Mouse (Mus musculus): Measurements from ENCODE around the gene Faf1. TPM values are rescaled to one million over a fixed set of nuclear protein-coding genes. Genes with fewer than 3 reads are reported as not detected.
A peak's percentile ranks its signal among the peaks of the same experiment; 100 is the strongest.

The Faf1 gene
- total RNA-seq, 2 experiments from 2014 or later: 31.8 to 44.7 TPM

GRCm38 (mm10) chr4:109976273-109977147 is 300.1 kb downstream of the Faf1 start:
- no peak for ATAC-seq (replicated peaks; ENCODE audit: poor library complexity, severe bottlenecking)

- no peak for ATAC-seq (replicated peaks; ENCODE audit: poor library complexity, severe bottlenecking)
These were observed 301.0 kb downstream of the Faf1 start, which contains the start of gene Dmrta2 for GRCm38 (mm10) chr4:109977148-109978067. Dmrta2 (plus strand) TSS chr4:109978053.

GRCm38 (mm10) chr4:109978068-109978857 is 301.9 kb downstream of the Faf1 start:
- 0 out of 2 replicates have a peak, but pooled peaks have one; percentile 15 for ATAC-seq (replicated peaks; ENCODE audit: poor library complexity, severe bottlenecking)

GRCm38 (mm10) chr4:109978858-109979340 is 302.5 kb downstream of the Faf1 start:
- no peak for ATAC-seq (replicated peaks; ENCODE audit: poor library complexity, severe bottlenecking)

- ATAC-seq (replicated peaks; ENCODE audit: poor library complexity, severe bottlenecking): peak; percentile 10; the same call in 1 of the 2 replicates
These were observed 303.3 kb downstream of the Faf1 start for GRCm38 (mm10) chr4:109979461-109980320.

- no peak for ATAC-seq (replicated peaks; ENCODE audit: poor library complexity, severe bottlenecking)
These were observed 304.1 kb downstream of the Faf1 start for GRCm38 (mm10) chr4:109980321-109981082.

- ATAC-seq (replicated peaks; ENCODE audit: poor library complexity, severe bottlenecking): no peak
These were observed 304.9 kb downstream of the Faf1 start for GRCm38 (mm10) chr4:109981083-109981870.

GRCm38 (mm10) chr4:109981871-109982680 is 305.7 kb downstream of the Faf1 start:
- no peak for ATAC-seq (replicated peaks; ENCODE audit: poor library complexity, severe bottlenecking)

- ATAC-seq (replicated peaks; ENCODE audit: poor library complexity, severe bottlenecking): no peak
These were observed 306.4 kb downstream of the Faf1 start for GRCm38 (mm10) chr4:109982681-109983265.

GRCm38 (mm10) chr4:109983281-109984001 is 307.1 kb downstream of the Faf1 start:
- peak; percentile 31 for ATAC-seq (replicated peaks; ENCODE audit: poor library complexity, severe bottlenecking)

- ATAC-seq (replicated peaks; ENCODE audit: poor library complexity, severe bottlenecking): no peak
These were observed 307.6 kb downstream of the Faf1 start for GRCm38 (mm10) chr4:109984011-109984411.

GRCm38 (mm10) chr4:109984496-109985423 is 308.4 kb downstream of the Faf1 start:
- no peak for ATAC-seq (replicated peaks; ENCODE audit: poor library complexity, severe bottlenecking)

GRCm38 (mm10) chr4:109985424-109986172 is 309.2 kb downstream of the Faf1 start:
- no peak for ATAC-seq (replicated peaks; ENCODE audit: poor library complexity, severe bottlenecking)

GRCm38 (mm10) chr4:109986301-109986700 is 309.9 kb downstream of the Faf1 start:
- no peak for ATAC-seq (replicated peaks; ENCODE audit: poor library complexity, severe bottlenecking)

Measured in granulocyte monocyte progenitor cell, adult 5-6 weeks (primary cell).